ENCODE assay signal across 10 mouse cellular contexts in genomic region chr6:86439531-86439930, GRCm38 (mm10). TPM values are rescaled to one million over a fixed set of nuclear protein-coding genes. Genes with fewer than 3 reads are reported as not detected.
DNase-seq lines count a peak whose midpoint lies in the region; ATAC-seq and TF ChIP-seq lines count a peak whose summit lies in the region.
"Had no signal": no experiment of that assay in that cellular context is flagged by ENCODE, and none has a peak within 500 bp of the region (broad histone marks: within the 10 kb centered on the region; RNA-seq: fewer than 3 reads in every experiment).

No protein-coding gene starts in this region.

- DNase-seq in kidney, postnatal 0 days (ENCODE audit: low spot score), result peak; percentile 9
- DNase-seq in kidney, postnatal 10 days, result no peak
- peak; percentile 10 for DNase-seq in c-Kit-positive CD71-positive TER-119-negative erythroid progenitor cells, embryonic 14.5 days (ENCODE audit: low read depth)
- peak; percentile 33 for DNase-seq in naive thymus-derived CD4-positive, alpha-beta T cell, adult 2 months (ENCODE audit: low read depth)
- no peak for DNase-seq in ovary, adult 18-20 months (ENCODE audit: low spot score)
- DNase-seq in left cerebral cortex, adult 8-10 months (ENCODE audit: low spot score in 2 of 2), result no peak
- no peak for DNase-seq in adrenal gland, adult (ENCODE audit: inconsistent age in 2 of 2, low spot score in 1 of 2)
- DNase-seq: kidney, postnatal 14 days; right cerebral cortex, postnatal 25 days had no signal

- peaks cover 5% of the 10 kb centered on the region for H3K4me1 ChIP-seq in kidney, postnatal 0 days (replicated peaks; ENCODE audit: insufficient read depth, low read length)
- 0 out of 2 replicates have a peak, but pooled peaks cover 4% of the 10 kb centered on the region for H3K4me1 ChIP-seq in intestine, embryonic 15.5 days (replicated peaks)

- peak overlapping the region; percentile 97; the same call in 1 of the 2 replicates for H3K27ac ChIP-seq in kidney, postnatal 0 days
- no peak overlapping the region for H3K27ac ChIP-seq in intestine, embryonic 15.5 days

- H3K36me3 ChIP-seq in kidney, postnatal 0 days (ENCODE audit: insufficient read depth, low read length), result peaks cover 13% of the 10 kb centered on the region
- H3K36me3 ChIP-seq in intestine, embryonic 15.5 days, result peaks cover 18% of the 10 kb centered on the region

- H3K4me3 ChIP-seq in kidney, postnatal 0 days (replicated peaks; ENCODE audit: low read depth, low read length), result peak overlapping the region; percentile 52
- H3K4me3 ChIP-seq in intestine, embryonic 15.5 days (replicated peaks), result peak overlapping the region; percentile 71

- peak overlapping the region; percentile 62 for H3K4me2 ChIP-seq in kidney, postnatal 0 days (ENCODE audit: low read length)
- H3K4me2 ChIP-seq in intestine, embryonic 15.5 days (replicated peaks), result peak overlapping the region; percentile 62

- peak overlapping the region; percentile 77 for H3K9ac ChIP-seq in kidney, postnatal 0 days (ENCODE audit: low read depth, low read length)
- H3K9ac ChIP-seq in intestine, embryonic 15.5 days, result peak overlapping the region; percentile 71

- H3K27me3 ChIP-seq in kidney, postnatal 0 days (ENCODE audit: insufficient read depth, low read length), result no peaks in the 10 kb centered on the region
- no peaks in the 10 kb centered on the region for H3K27me3 ChIP-seq in intestine, embryonic 15.5 days (replicated peaks)

- TF ChIP-seq CTCF in kidney, postnatal 0 days (IDR thresholded peaks at IDR 0.05; ENCODE audit: low read depth), result no peak

- H3K9me3 ChIP-seq in kidney, postnatal 0 days (replicated peaks; ENCODE audit: low read length), result no peaks in the 10 kb centered on the region
- no peaks in the 10 kb centered on the region for H3K9me3 ChIP-seq in intestine, embryonic 15.5 days

- no peak for ATAC-seq in kidney, postnatal 0 days (replicated peaks; ENCODE audit: low FRiP score, low read depth)
- no peak for ATAC-seq in intestine, embryonic 15.5 days

- WGBS in kidney, postnatal 0 days, result 90% methylated on average over 1 of the region's 1 CpGs
- WGBS in intestine, embryonic 15.5 days, result 88% methylated on average over 1 of the region's 1 CpGs

RNA-seq across cellular contexts. Expression of gene C87436, which starts 1.4 kb away (rescaled TPM):
- 22.5 and 23.1 TPM in 2 replicates for polyA plus RNA-seq in kidney, postnatal 0 days (2015; fragmentation: Nextera tagmentation; extraction: Ambion mirVana)
- polyA plus RNA-seq in intestine, embryonic 15.5 days (2015; fragmentation: Nextera tagmentation; extraction: Ambion mirVana), result 20.4 and 22.4 TPM in 2 replicates
- total RNA-seq in left cerebral cortex, adult 8-10 months (2022), result 10 to 100 TPM; 19.3 to 25.6 (median 22.3) TPM

RNA-seq across cellular contexts. Expression of gene Gm44790, which starts 13.1 kb away (rescaled TPM):
- polyA plus RNA-seq in kidney, postnatal 0 days (2015; fragmentation: Nextera tagmentation; extraction: Ambion mirVana), result not detected in 2 replicates
- polyA plus RNA-seq in intestine, embryonic 15.5 days (2015; fragmentation: Nextera tagmentation; extraction: Ambion mirVana), result not detected in 2 replicates
- total RNA-seq in left cerebral cortex, adult 8-10 months (2022), result 1 to 10 TPM in 1 of 4 experiments, under 1 TPM in 1, not detected in 2; 0.84 to 3.2 TPM

RNA-seq across cellular contexts. Expression of gene Tia1, which starts 35.5 kb away (rescaled TPM):
- 119 and 122 TPM in 2 replicates for polyA plus RNA-seq in kidney, postnatal 0 days (2015; fragmentation: Nextera tagmentation; extraction: Ambion mirVana)
- 121 and 132 TPM in 2 replicates for polyA plus RNA-seq in intestine, embryonic 15.5 days (2015; fragmentation: Nextera tagmentation; extraction: Ambion mirVana)
- total RNA-seq in left cerebral cortex, adult 8-10 months (2022), result 100 to 1,000 TPM in 2 of 4 experiments, 10 to 100 TPM in 2; 91.0 to 107 (median 99.9) TPM

RNA-seq across cellular contexts. Expression of gene Pcyox1, which starts 42.6 kb away (rescaled TPM):
- polyA plus RNA-seq in kidney, postnatal 0 days (2015; fragmentation: Nextera tagmentation; extraction: Ambion mirVana), result 110 and 111 TPM in 2 replicates
- 73.9 and 79.8 TPM in 2 replicates for polyA plus RNA-seq in intestine, embryonic 15.5 days (2015; fragmentation: Nextera tagmentation; extraction: Ambion mirVana)
- total RNA-seq in left cerebral cortex, adult 8-10 months (2022), result 100 to 1,000 TPM; 115 to 118 (median 116) TPM

Comparison
In these comparisons a context has a peak if more than half of its experiments do, and no peak if none do; other contexts are left out.
1. DNase-seq: peak in kidney, postnatal 0 days (single experiment), c-Kit-positive CD71-positive TER-119-negative erythroid progenitor cells, embryonic 14.5 days (single experiment) and naive thymus-derived CD4-positive, alpha-beta T cell, adult 2 months (single experiment); none in kidney, postnatal 10 days (single experiment), ovary, adult 18-20 months (single experiment), left cerebral cortex, adult 8-10 months (0 of 2) and adrenal gland, adult (0 of 2).